18 mouse cellular contexts compared by ENCODE assay signal in genomic region chr1:39330857-39331594, GRCm38 (mm10). TPM values are rescaled to one million over a fixed set of nuclear protein-coding genes. Genes with fewer than 3 reads are reported as not detected.
A peak's percentile ranks its signal among the peaks of the same experiment; 100 is the strongest.
DNase-seq lines count a peak whose midpoint lies in the region; ATAC-seq lines count a peak whose summit lies in the region.
"Had no signal": no experiment of that assay in that cellular context is flagged by ENCODE, and none has a peak within 500 bp of the region (broad histone marks: within the 10 kb centered on the region; RNA-seq: fewer than 3 reads in every experiment).

No protein-coding gene starts in this region.

- H3K4me2 ChIP-seq in heart, embryonic 13.5 days: 0 out of 2 replicates have a peak overlapping the region, but pooled peaks have one; percentile 8
- no peak overlapping the region for H3K4me2 ChIP-seq in intestine, embryonic 16.5 days (ENCODE audit: low read depth, low read length)
- H3K4me2 ChIP-seq: liver, embryonic 15.5 days; midbrain, embryonic 15.5 days had no signal

- ATAC-seq in heart, embryonic 13.5 days (ENCODE audit: extremely low read depth, insufficient number of reproducible peaks, low FRiP score, low TSS enrichment): no peak; the same call in 1 of the 2 replicates
- peak; percentile 68 for ATAC-seq in intestine, embryonic 16.5 days
- no peak for ATAC-seq in monocyte, adult 5-6 weeks (replicated peaks; ENCODE audit: insufficient number of reproducible peaks, low FRiP score, low TSS enrichment, poor library complexity, severe bottlenecking)
- ATAC-seq: forebrain, postnatal 0 days; midbrain, embryonic 15.5 days had no signal

- H3K9ac ChIP-seq in heart, embryonic 13.5 days: no peak overlapping the region
- H3K9ac ChIP-seq in intestine, embryonic 16.5 days (ENCODE audit: low read depth, low read length): no peak overlapping the region
- H3K9ac ChIP-seq: forebrain, postnatal 0 days; liver, embryonic 15.5 days; midbrain, embryonic 15.5 days had no signal

- H3K9me3 ChIP-seq in heart, embryonic 13.5 days: no peaks in the 10 kb centered on the region
- H3K9me3 ChIP-seq in intestine, embryonic 16.5 days (ENCODE audit: control insufficient read depth, low read length): no peaks in the 10 kb centered on the region
- H3K9me3 ChIP-seq: liver, embryonic 15.5 days; midbrain, embryonic 15.5 days had no signal

- WGBS in heart, embryonic 13.5 days: 64% methylated on average over 7 of the region's 7 CpGs
- WGBS in intestine, embryonic 16.5 days: 69% methylated on average over 7 of the region's 7 CpGs

- H3K27ac ChIP-seq in heart, embryonic 13.5 days (replicated peaks): peak overlapping the region; percentile 77
- H3K27ac ChIP-seq in intestine, embryonic 16.5 days (ENCODE audit: low read length): no peak overlapping the region
- H3K27ac ChIP-seq: liver, embryonic 15.5 days; macrophage; midbrain, embryonic 15.5 days; stomach, postnatal 0 days had no signal

- H3K27me3 ChIP-seq in heart, embryonic 13.5 days (replicated peaks): peaks cover 5% of the 10 kb centered on the region
- H3K27me3 ChIP-seq in intestine, embryonic 16.5 days (replicated peaks; ENCODE audit: control insufficient read depth, insufficient read depth, low read length): no peaks in the 10 kb centered on the region
- H3K27me3 ChIP-seq: midbrain, embryonic 15.5 days had no signal

- no peak overlapping the region for H3K4me3 ChIP-seq in heart, embryonic 13.5 days
- H3K4me3 ChIP-seq in intestine, embryonic 16.5 days (ENCODE audit: low read length): no peak overlapping the region
- H3K4me3 ChIP-seq: liver, embryonic 15.5 days; midbrain, embryonic 15.5 days had no signal

- DNase-seq in adrenal gland, adult 2 months: peak; percentile 40
- no peak for DNase-seq in adrenal gland, adult 18-20 months (ENCODE audit: low spot score in 2 of 2)
- peak; percentile 23 for DNase-seq in kidney, postnatal 14 days
- no peak for DNase-seq in kidney, adult 9 months
- DNase-seq in thymus, postnatal 10 days (ENCODE audit: low spot score in 2 of 2): no peak
- DNase-seq: cerebellum, adult 11 months; forebrain, postnatal 0 days; kidney, postnatal 36 days; layer of hippocampus, postnatal 36 days; left cerebral cortex, postnatal 4 days; spleen, adult 18-20 months had no signal

- no peaks in the 10 kb centered on the region for H3K36me3 ChIP-seq in heart, embryonic 13.5 days
- H3K36me3 ChIP-seq in intestine, embryonic 16.5 days (ENCODE audit: control insufficient read depth, insufficient read depth, low read length): no peaks in the 10 kb centered on the region
- H3K36me3 ChIP-seq: liver, embryonic 15.5 days; midbrain, embryonic 15.5 days had no signal

- peaks cover 43% of the 10 kb centered on the region for H3K4me1 ChIP-seq in heart, embryonic 13.5 days
- H3K4me1 ChIP-seq in intestine, embryonic 16.5 days (ENCODE audit: control insufficient read depth, insufficient read depth, low read length): peaks cover 7% of the 10 kb centered on the region; the same call in 1 of the 2 replicates
- H3K4me1 ChIP-seq: liver, embryonic 15.5 days; midbrain, embryonic 15.5 days had no signal

RNA-seq across cellular contexts. Expression of gene Rpl31, which starts 36.6 kb away (rescaled TPM):
- 100 to 1,000 TPM; 683 to 874 TPM for total RNA-seq in adrenal gland, adult 2 months (2021)
- 28.1 and 29.9 TPM in 2 replicates for polyA plus RNA-seq in adrenal gland, adult 2 months (2012; rRNA removed)
- total RNA-seq in adrenal gland, adult 18-20 months (2021): 100 to 1,000 TPM; 767 to 781 TPM
- 358 and 371 TPM in 2 replicates for polyA plus RNA-seq in heart, embryonic 13.5 days (2015; fragmentation: Nextera tagmentation; extraction: Ambion mirVana)
- polyA plus RNA-seq in intestine, embryonic 16.5 days (2015; fragmentation: Nextera tagmentation; extraction: Ambion mirVana): 426 and 432 TPM in 2 replicates
- total RNA-seq in monocyte, adult 5-6 weeks (2017): 264 to 334 TPM (median 266 TPM) in 3 replicates

Comparison
In these comparisons a context has a peak if more than half of its experiments do, and no peak if none do; other contexts are left out.
1. DNase-seq: peak in adrenal gland, adult 2 months (single experiment) and kidney, postnatal 14 days (single experiment); none in adrenal gland, adult 18-20 months (0 of 2), kidney, adult 9 months (single experiment) and thymus, postnatal 10 days (0 of 2).